Mouse (Mus musculus) kidney, adult 9 months (tissue): Measurements from ENCODE around the gene Hspa8.

Experiments
- DNase-seq: peaks from one replicate; pipeline ENCODE4 v3.0.0; 2022

Gene Hspa8

GRCm38 (mm10) chr9:40811860-40812259, 11.1 kb downstream of the Hspa8 start:
- DNase-seq = no peak

GRCm38 (mm10) chr9:40814060-40814459, 13.3 kb downstream of the Hspa8 start:
- no peak for DNase-seq

GRCm38 (mm10) chr9:40817325-40818028, 16.7 kb downstream of the Hspa8 start:
- DNase-seq = no peak

GRCm38 (mm10) chr9:40825601-40826000, 24.8 kb downstream of the Hspa8 start:
- DNase-seq = peak; percentile 22

- DNase-seq = no peak
Observed at GRCm38 (mm10) chr9:40827366-40827765, 26.6 kb downstream of the Hspa8 start.

- DNase-seq = peak; percentile 70
Observed at GRCm38 (mm10) chr9:40834569-40834968, 33.8 kb downstream of the Hspa8 start.

- DNase-seq = no peak
Observed at GRCm38 (mm10) chr9:40836681-40837080, 35.9 kb downstream of the Hspa8 start.

GRCm38 (mm10) chr9:40839662-40840061, 38.9 kb downstream of the Hspa8 start:
- DNase-seq = no peak

GRCm38 (mm10) chr9:40851515-40851914, 50.7 kb downstream of the Hspa8 start:
- DNase-seq = no peak

- no peak for DNase-seq
Observed at GRCm38 (mm10) chr9:40858461-40859160, 57.8 kb downstream of the Hspa8 start.

GRCm38 (mm10) chr9:40859196-40859595, 58.4 kb downstream of the Hspa8 start:
- DNase-seq = no peak
